26 mouse cellular contexts compared by ENCODE assay signal in the genomic region with DNA sequence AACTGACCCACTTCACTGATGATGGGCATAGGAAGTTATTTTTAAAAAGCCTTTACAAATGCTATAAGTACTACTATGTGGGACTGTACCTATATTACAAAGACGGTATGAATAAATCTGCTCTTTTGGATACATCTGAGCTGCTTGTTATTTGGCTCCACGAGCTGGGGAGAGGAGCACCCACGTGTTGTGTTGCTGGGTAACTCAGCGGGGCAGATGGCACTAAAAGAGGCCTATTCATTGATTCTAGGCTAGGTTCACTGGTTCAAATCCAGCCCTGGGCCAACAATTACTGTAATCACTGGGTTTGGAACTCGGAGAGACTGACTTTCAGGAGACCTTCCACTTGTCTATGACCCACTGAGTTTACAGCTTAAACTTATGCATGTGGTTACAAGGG.
"Had no signal": no experiment of that assay in that cellular context is flagged by ENCODE, and none has a peak within 500 bp of the region (broad histone marks: within the 10 kb centered on the region; RNA-seq: fewer than 3 reads in every experiment).

No protein-coding gene starts in this region.

- H3K27me3 ChIP-seq: hindbrain, embryonic 15.5 days; limb, embryonic 12.5 days; liver, embryonic 13.5 days had no signal

- DNase-seq: forebrain, postnatal 0 days; gastrocnemius, postnatal 14 days; gastrocnemius, postnatal 36 days; heart, adult 11 months; heart, adult 2 months; heart, postnatal 14 days; heart, postnatal 36 days; kidney, adult 11 months; kidney, adult 2 months; kidney, adult 9 months; kidney, postnatal 14 days; kidney, postnatal 36 days; left cerebral cortex, postnatal 4 days; liver; liver, embryonic 13.5 days had no signal

- H3K4me2 ChIP-seq: heart, embryonic 11.5 days; hindbrain, embryonic 13.5 days; hindbrain, embryonic 15.5 days; kidney, embryonic 15.5 days; liver, embryonic 11.5 days; liver, embryonic 13.5 days had no signal

- H3K4me1 ChIP-seq: liver, embryonic 13.5 days had no signal

- H3K36me3 ChIP-seq: heart, embryonic 13.5 days; heart, embryonic 15.5 days; hindbrain, embryonic 13.5 days; hindbrain, embryonic 15.5 days; kidney, embryonic 15.5 days; limb, embryonic 12.5 days; liver, embryonic 13.5 days had no signal

- H3K9me3 ChIP-seq: heart, embryonic 13.5 days; heart, embryonic 15.5 days; hindbrain, embryonic 13.5 days; hindbrain, embryonic 15.5 days; kidney, embryonic 15.5 days; limb, embryonic 12.5 days; liver, embryonic 13.5 days had no signal

- H3K9ac ChIP-seq: forebrain, postnatal 0 days; heart, embryonic 13.5 days; heart, embryonic 15.5 days; hindbrain, embryonic 13.5 days; hindbrain, embryonic 15.5 days; kidney, embryonic 15.5 days; limb, embryonic 12.5 days; liver, embryonic 13.5 days had no signal

- H3K4me3 ChIP-seq: heart, adult 2 months; heart, embryonic 13.5 days; heart, embryonic 15.5 days; hindbrain, embryonic 13.5 days; hindbrain, embryonic 15.5 days; kidney, embryonic 15.5 days; limb, embryonic 12.5 days; liver, embryonic 13.5 days had no signal

- ATAC-seq: hindbrain, postnatal 0 days; intestine, embryonic 16.5 days had no signal

- H3K27ac ChIP-seq: heart, adult 2 months; heart, embryonic 13.5 days; heart, embryonic 15.5 days; hindbrain, embryonic 13.5 days; hindbrain, embryonic 15.5 days; hindbrain, postnatal 0 days; kidney, embryonic 15.5 days; kidney, postnatal 0 days; limb, embryonic 12.5 days; liver, embryonic 13.5 days had no signal
